Mouse (Mus musculus) bone marrow, adult 2 months (tissue): Measurements from ENCODE around the gene Steap3. TPM values are rescaled to one million over a fixed set of nuclear protein-coding genes. Genes with fewer than 3 reads are reported as not detected.

Experiments used
- H3K27ac ChIP-seq: fragments of 200-500 bp; 2 replicates; pipeline ENCODE4 v1.5.1; 2012; ENCODE audit warnings: low read depth, mild to moderate bottlenecking, control low read depth, inconsistent platforms, low read length; ENCODE audit not compliant: control insufficient read depth, poor library complexity, insufficient read depth
- H3K4me1 ChIP-seq: fragments of 200-500 bp; 2 replicates; pipeline ENCODE4 v1.6.1; 2011; ENCODE audit warnings: low read length; ENCODE audit not compliant: control insufficient read depth, insufficient read depth
- H3K4me3 ChIP-seq: fragments of 200-500 bp; replicated peaks from 2 replicates; pipeline ENCODE3; 2011; ENCODE audit warnings: mild to moderate bottlenecking, low read depth, low read length, control low read depth; ENCODE audit not compliant: control insufficient read depth
- CTCF ChIP-seq: fragments of 200-500 bp; IDR thresholded peaks from 2 replicates; pipeline ENCODE4 v1.5.1; 2011; ENCODE audit warnings: low read length, control low read depth; ENCODE audit not compliant: control insufficient read depth, insufficient read depth
- POLR2A ChIP-seq: fragments of 200-500 bp; IDR thresholded peaks from 2 replicates; pipeline ENCODE4 v1.6.1; 2011; ENCODE audit warnings: low read depth, mild to moderate bottlenecking, control low read depth, low read length, borderline replicate concordance; ENCODE audit not compliant: control insufficient read depth
- WGBS: fragments of 180-500 bp; shearing (Covaris S2); methylation state at CpG from one replicate; pipeline ENCODE4 v1.1.7; 2018; 5-methylcytosine and 5-hydroxymethylcytosine counted together
- polyA plus RNA-seq: library from polyadenylated mRNA; stranded (reverse); fragments of >200 nt; gene quantifications from 2 replicates; pipeline ENCODE4 v1.2.4, GENCODE M21; 2011; ENCODE audit warnings: low replicate concordance; ENCODE audit not compliant: missing spikeins, insufficient read depth, insufficient read length

The Steap3 gene
- polyA plus RNA-seq, 1 experiment = 9.4 TPM

GRCm38 (mm10) chr1:120259249-120259648 lies 13.3 kb downstream of the Steap3 start:
- Histone ChIP-seq H3K4me3 (no peak overlapping the region), H3K27ac (peak overlapping the region; percentile 52), H3K4me1 (peaks cover 5% of the 10 kb centered on the region)
- 53% methylated on average over 7 of the region's 7 CpGs for WGBS
- peak; percentile 25; the same call in 1 of the 2 replicates for TF ChIP-seq POLR2A
- no peak for TF ChIP-seq CTCF

GRCm38 (mm10) chr1:120258744-120259143 lies 13.8 kb downstream of the Steap3 start:
- WGBS = 17% methylated on average over 9 of the region's 9 CpGs
- TF ChIP-seq POLR2A (no peak), CTCF (no peak)
- Histone ChIP-seq H3K4me3 (no peak overlapping the region), H3K4me1 (peaks cover 4% of the 10 kb centered on the region), H3K27ac (peak overlapping the region; percentile 75)

GRCm38 (mm10) chr1:120258245-120258644 lies 14.3 kb downstream of the Steap3 start:
- no peak for TF ChIP-seq CTCF
- TF ChIP-seq POLR2A = no peak
- WGBS = 77% methylated on average over 8 of the region's 8 CpGs
- H3K27ac ChIP-seq = no peak overlapping the region

GRCm38 (mm10) chr1:120253751-120254150 lies 18.8 kb downstream of the Steap3 start:
- Histone ChIP-seq H3K4me1 (peaks cover 8% of the 10 kb centered on the region), H3K27ac (no peak overlapping the region), H3K4me3 (no peak overlapping the region)
- WGBS = 85% methylated on average over 6 of the region's 6 CpGs
- TF ChIP-seq POLR2A (no peak), CTCF (no peak)

More at GRCm38 (mm10) chr1:120258245-120258644, 14.3 kb downstream of the Steap3 start:
- Histone ChIP-seq H3K4me3 (no peak overlapping the region), H3K4me1 (peaks cover 4% of the 10 kb centered on the region)

- 80% methylated on average over 7 of the region's 7 CpGs for WGBS
- Histone ChIP-seq H3K4me1 (peaks cover 6% of the 10 kb centered on the region), H3K4me3 (no peak overlapping the region), H3K27ac (no peak overlapping the region)
- TF ChIP-seq POLR2A = no peak
- TF ChIP-seq CTCF = no peak
These were observed 19.9 kb downstream of the Steap3 start for GRCm38 (mm10) chr1:120252519-120253160.

GRCm38 (mm10) chr1:120251193-120251592 lies 21.3 kb downstream of the Steap3 start:
- Histone ChIP-seq H3K4me3 (no peak overlapping the region), H3K4me1 (peaks cover 6% of the 10 kb centered on the region), H3K27ac (peak overlapping the region; percentile 15; the same call in 1 of the 2 replicates)
- TF ChIP-seq CTCF = no peak
- TF ChIP-seq POLR2A = no peak
- WGBS = 60% methylated on average over 1 of the region's 1 CpGs

- peaks cover 5% of the 10 kb centered on the region for H3K4me1 ChIP-seq
- no peak overlapping the region for H3K4me3 ChIP-seq
- H3K27ac ChIP-seq = no peak overlapping the region
- TF ChIP-seq CTCF = no peak
- TF ChIP-seq POLR2A = no peak
- 65% methylated on average over 3 of the region's 3 CpGs for WGBS
These were observed 21.9 kb downstream of the Steap3 start for GRCm38 (mm10) chr1:120250586-120250985.

GRCm38 (mm10) chr1:120249842-120250241 lies 22.7 kb downstream of the Steap3 start:
- TF ChIP-seq CTCF = no peak
- no peak for TF ChIP-seq POLR2A
- Histone ChIP-seq H3K27ac (no peak overlapping the region), H3K4me1 (peaks cover 7% of the 10 kb centered on the region), H3K4me3 (no peak overlapping the region)
- 84% methylated on average over 5 of the region's 5 CpGs for WGBS
